Mouse (Mus musculus): ENCODE data around the gene Zfp229. TPM values are rescaled to one million over a fixed set of nuclear protein-coding genes. Genes with fewer than 3 reads are reported as not detected.
"Not testable (repeated sequence)": the region's sequence is repeated elsewhere in the genome, so short reads cannot be mapped to it uniquely, and the experiment has no call there.

Zfp229 gene
- total RNA-seq (2021), result 1 to 10 TPM; 4.5 to 6.6 TPM
- long read RNA-seq, experiment 1, full-length matches to known transcripts, result 2 of 2 reads
- long read RNA-seq, experiment 1, partial matches to known transcripts, result 0 of 2 reads
- long read RNA-seq, experiment 1, other reads (novel, unspliced or antisense), result 0 of 2 reads
- long read RNA-seq, experiment 2, result 0 reads

DNA sequence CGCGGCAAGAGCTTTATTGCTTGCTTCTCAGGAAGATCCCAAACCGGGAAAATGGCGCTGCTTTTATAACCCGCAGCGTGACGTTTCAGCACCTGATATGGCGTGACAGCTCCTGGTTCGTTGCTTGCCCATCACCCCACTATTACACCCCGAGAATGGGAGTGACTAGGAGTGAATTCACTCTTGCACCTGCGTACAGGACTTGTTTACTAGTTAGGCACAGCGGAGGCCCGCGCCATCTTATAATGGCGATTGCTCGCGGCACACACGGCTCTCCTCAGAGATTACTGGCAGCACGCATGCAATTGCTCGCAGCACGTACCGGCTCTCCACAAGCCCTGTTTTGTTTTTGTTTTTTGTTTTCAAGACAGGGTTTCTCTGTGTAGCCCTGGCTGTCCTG lies at the start of gene Zfp229:
Gene Zfp229 (plus strand): TSS at position 301 of the 400 bp plus-strand sequence.
- not testable (repeated sequence) for H3K27ac ChIP-seq; DNase-seq (ENCODE audit: low spot score in 2 of 2); H3K4me3 ChIP-seq

GRCm38 (mm10) chr17:21691560-21691959 lies 39.0 kb upstream of the Zfp229 start, which contains the start of gene Gm10226:
Gene Gm10226 (plus strand): TSS chr17:21691860.
- TF ChIP-seq CTCF (conservative IDR thresholded peaks at IDR 0.05), result no peak
- no peak for DNase-seq (ENCODE audit: low spot score in 2 of 2)
- no peak within 1 kb of the TSS for H3K4me3 ChIP-seq
- no peak within 1 kb of the TSS for H3K27ac ChIP-seq

DNA sequence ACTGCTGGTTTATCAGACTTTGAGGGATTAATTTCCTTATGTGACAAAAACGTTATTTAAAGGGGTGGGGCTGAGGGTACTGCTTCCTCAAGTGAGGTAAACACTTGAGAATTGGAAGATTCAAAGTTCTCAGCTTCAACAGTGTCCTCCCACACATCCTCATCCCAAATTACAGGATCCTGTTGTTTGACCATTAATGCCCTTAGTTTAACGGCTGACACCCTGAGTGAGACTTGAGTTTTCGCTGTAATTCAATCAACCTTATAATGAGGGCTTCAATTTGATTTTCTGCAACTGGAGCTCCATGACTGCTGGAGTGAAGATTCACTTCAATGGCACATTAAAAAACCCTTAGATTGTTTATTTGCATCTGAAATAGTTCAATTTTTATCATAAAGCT lies 37.3 kb upstream of the Zfp229 start:
- no peak for DNase-seq (ENCODE audit: low spot score in 2 of 2)
- no peak overlapping the region for H3K4me3 ChIP-seq
- no peak for TF ChIP-seq CTCF (conservative IDR thresholded peaks at IDR 0.05)
- H3K27ac ChIP-seq, result no peak overlapping the region

DNA sequence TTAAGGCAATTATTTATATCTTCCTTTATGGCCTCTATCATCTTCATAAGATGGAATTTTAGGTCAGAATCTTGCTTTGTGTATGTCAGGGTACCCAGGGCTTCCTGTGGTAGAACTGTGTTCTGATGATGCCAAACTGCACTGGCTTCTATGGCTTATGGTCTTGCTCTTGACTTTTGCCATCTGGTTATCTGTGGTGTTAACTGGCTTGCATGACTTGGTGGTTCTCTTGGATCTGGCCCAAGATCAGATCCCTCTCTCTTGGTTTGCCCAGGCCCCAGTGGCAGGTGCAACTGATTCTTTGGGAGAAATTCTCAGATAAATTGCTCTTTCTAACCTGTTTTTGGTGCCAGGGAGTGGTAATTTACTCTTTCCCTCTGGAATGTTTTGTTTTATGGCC lies 34.5 kb upstream of the Zfp229 start:
- TF ChIP-seq CTCF (conservative IDR thresholded peaks at IDR 0.05), result no peak
- H3K4me3 ChIP-seq, result no peak overlapping the region
- H3K27ac ChIP-seq, result no peak overlapping the region
- DNase-seq (ENCODE audit: low spot score in 2 of 2), result no peak

GRCm38 (mm10) chr17:21702281-21703240 lies 28.0 kb upstream of the Zfp229 start:
- no peak overlapping the region for H3K4me3 ChIP-seq
- TF ChIP-seq CTCF (conservative IDR thresholded peaks at IDR 0.05), result no peak
- DNase-seq (ENCODE audit: low spot score in 2 of 2), result no peak
- H3K27ac ChIP-seq, result no peak overlapping the region

DNA sequence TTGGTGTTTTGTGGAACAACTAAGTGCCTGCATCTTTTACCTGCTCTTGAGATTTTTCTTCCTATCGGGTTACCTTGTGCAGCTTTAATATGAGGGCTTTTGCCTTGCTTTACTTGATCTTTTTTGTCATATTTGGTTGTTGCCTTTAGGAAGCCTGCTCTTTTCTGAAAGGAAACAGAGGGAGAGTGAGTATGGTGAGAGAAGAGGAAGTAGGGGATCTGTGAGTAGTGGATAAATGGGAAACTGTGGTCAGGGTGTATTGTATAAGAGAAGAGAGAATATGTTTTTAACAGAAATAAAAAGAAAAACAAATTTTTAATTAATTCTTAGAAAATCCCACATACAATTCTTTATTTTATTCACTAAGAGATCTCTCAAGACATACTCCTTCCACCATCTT lies 27.2 kb upstream of the Zfp229 start:
- Histone ChIP-seq H3K27ac (no peak overlapping the region), H3K4me3 (no peak overlapping the region)
- no peak for TF ChIP-seq CTCF (conservative IDR thresholded peaks at IDR 0.05)
- no peak for DNase-seq (ENCODE audit: low spot score in 2 of 2)

- DNase-seq (ENCODE audit: low spot score in 2 of 2), result peak; percentile 70 to 88
- Histone ChIP-seq H3K4me3 (peak within 1 kb of the TSS; percentile 82), H3K27ac (peak within 1 kb of the TSS; percentile 87)
- no peak; the same call in 1 of the 2 replicates for TF ChIP-seq CTCF (conservative IDR thresholded peaks at IDR 0.05)
Observed at GRCm38 (mm10) chr17:21707343-21707996, 23.1 kb upstream of the Zfp229 start, which contains the start of gene Zfp760. Gene Zfp760 (plus strand): TSS chr17:21707741.

DNA sequence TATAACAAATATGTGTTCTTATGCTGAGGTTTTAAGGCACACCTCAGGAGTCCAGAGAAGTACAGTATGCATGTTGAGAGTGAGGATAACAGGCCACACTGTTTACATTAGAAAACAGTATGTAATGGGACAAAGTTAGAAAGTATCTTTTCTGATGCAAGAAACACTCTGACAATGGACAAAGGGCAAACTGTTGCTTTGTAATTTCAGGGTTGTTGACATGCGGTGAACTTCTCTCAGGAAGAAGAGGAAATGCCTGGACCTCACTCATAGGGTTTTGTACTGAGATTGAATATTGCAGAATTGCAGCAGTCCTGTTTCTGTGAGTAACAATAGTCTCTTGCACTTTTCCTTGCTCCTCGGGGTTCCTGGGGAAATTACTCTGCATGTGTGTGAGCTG lies 22.2 kb upstream of the Zfp229 start:
- Histone ChIP-seq H3K4me3 (peak overlapping the region; percentile 82), H3K27ac (peak overlapping the region; percentile 11; the same call in 1 of the 2 replicates)
- no peak for TF ChIP-seq CTCF (conservative IDR thresholded peaks at IDR 0.05)
- DNase-seq (ENCODE audit: low spot score in 2 of 2), result no peak

DNA sequence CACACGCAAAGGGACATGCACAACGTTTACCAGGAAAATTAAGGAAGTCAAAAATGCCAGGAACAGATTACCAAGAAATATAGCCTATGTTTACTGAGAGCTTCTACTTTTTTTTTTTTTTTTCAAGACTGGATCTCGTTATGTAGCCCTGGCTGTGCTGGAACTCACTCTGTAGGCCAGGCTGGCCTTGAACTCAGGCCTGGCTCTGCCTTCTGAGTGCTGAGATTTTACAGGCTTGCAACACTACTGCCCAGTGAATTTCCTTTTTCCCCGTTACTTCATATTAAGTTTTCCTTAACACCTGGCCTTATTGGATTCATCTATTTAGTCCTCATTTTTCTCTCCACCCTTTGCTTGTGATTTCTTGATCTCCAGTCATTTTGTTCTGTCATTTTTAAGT lies 2.5 kb downstream of the Zfp229 start:
- peak overlapping the region; percentile 82 for H3K4me3 ChIP-seq
- DNase-seq (ENCODE audit: low spot score in 2 of 2), result no peak
- H3K27ac ChIP-seq, result peak overlapping the region; percentile 87
- no peak for TF ChIP-seq CTCF (conservative IDR thresholded peaks at IDR 0.05)

DNA sequence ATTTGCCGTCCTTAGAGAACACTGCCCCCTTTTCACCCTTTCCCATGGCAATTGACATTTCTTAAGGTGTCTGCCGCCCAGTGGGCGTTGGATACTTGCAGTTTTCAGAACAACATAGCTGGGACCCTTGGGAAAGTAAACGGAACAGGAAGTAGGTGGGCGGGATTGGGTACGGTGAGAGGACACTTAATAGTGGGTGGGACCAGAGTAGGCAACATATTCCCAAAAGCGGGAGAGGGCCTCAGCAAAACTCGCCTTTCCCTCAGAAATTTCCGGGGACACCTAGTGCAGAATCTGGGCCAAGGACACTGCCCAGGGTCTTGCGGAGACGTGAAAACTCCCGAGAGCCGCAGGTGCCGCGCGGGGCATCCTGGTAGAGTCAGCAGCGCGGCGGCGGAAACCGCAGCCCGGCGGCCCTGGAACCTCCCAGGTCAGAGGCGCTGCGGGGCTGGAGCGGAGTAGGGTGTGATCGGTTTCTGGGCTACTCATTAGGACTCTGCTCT lies 3.0 kb downstream of the Zfp229 start:
- TF ChIP-seq CTCF (conservative IDR thresholded peaks at IDR 0.05), result peak; percentile 50
- Histone ChIP-seq H3K27ac (peak overlapping the region; percentile 87), H3K4me3 (peak overlapping the region; percentile 82)
- DNase-seq (ENCODE audit: low spot score in 2 of 2), result peak; percentile 40 to 44

- no peak for DNase-seq (ENCODE audit: low spot score in 2 of 2)
- Histone ChIP-seq H3K4me3 (no peak overlapping the region), H3K27ac (no peak overlapping the region)
- TF ChIP-seq CTCF (conservative IDR thresholded peaks at IDR 0.05), result no peak
Observed at GRCm38 (mm10) chr17:21752791-21753190, 22.2 kb downstream of the Zfp229 start.

GRCm38 (mm10) chr17:21753342-21754208 lies 23.0 kb downstream of the Zfp229 start:
- DNase-seq (ENCODE audit: low spot score in 2 of 2), result no peak
- no peak overlapping the region for H3K27ac ChIP-seq
- TF ChIP-seq CTCF (conservative IDR thresholded peaks at IDR 0.05), result no peak
- H3K4me3 ChIP-seq, result peak overlapping the region; percentile 53
